Mouse (Mus musculus): ENCODE data around the gene Clcf1. TPM values are rescaled to one million over a fixed set of nuclear protein-coding genes. Genes with fewer than 3 reads are reported as not detected.

Clcf1 gene
- polyA plus RNA-seq, 1 experiment = not detected

DNA sequence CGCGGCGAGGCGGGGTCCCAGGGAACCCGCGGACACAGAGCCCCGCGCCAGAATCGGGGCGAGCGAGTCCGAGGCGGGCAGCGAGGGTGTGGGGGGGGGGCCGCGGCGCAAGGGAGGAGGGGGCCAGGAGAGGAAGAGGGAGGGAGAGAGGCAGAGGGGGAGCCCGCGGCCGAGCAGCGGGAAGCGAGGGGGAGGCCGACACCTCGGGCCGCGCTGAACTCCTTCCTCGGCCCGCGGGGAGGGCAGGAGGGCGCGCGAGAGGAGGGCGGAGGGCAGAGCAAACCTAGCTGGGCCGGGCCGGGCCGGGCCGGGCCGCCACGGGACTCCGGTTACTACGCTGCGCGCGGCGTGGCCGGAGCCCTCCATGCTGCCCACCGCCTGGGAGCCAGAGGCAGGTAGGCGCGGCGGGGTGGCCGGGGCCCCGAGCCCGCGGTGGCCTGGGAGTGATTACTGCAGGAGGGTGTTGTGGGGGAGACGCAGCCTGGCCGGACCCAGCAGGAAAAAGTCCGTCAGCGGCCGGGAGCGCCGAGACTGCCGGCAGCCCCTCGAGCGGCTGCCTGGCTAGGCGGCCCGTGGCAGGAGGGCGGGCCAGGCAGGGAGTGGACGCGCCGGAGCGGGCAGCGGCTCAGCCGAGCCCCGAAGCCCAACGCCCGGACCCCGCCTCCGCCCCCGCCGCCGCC lies 873 bp downstream of the Clcf1 start:
- Histone ChIP-seq H3K4me3 (ENCODE audit: insufficient read depth, low read depth, low read length) (peak overlapping the region; percentile 49), H3K27ac (ENCODE audit: insufficient read depth, low read depth, low read length) (no peak overlapping the region), H3K4me1 (ENCODE audit: control insufficient read depth, insufficient read depth, low read length) (peaks cover 28% of the 10 kb centered on the region)
- under 1% methylated on average over 64 of the region's 81 CpGs for WGBS
- TF ChIP-seq POLR2A (IDR thresholded peaks at IDR 0.05; ENCODE audit: insufficient read depth, low read depth, low read length) = no peak
- no peak for TF ChIP-seq CTCF (IDR thresholded peaks at IDR 0.05; ENCODE audit: insufficient read depth, low read depth, low read length)

DNA sequence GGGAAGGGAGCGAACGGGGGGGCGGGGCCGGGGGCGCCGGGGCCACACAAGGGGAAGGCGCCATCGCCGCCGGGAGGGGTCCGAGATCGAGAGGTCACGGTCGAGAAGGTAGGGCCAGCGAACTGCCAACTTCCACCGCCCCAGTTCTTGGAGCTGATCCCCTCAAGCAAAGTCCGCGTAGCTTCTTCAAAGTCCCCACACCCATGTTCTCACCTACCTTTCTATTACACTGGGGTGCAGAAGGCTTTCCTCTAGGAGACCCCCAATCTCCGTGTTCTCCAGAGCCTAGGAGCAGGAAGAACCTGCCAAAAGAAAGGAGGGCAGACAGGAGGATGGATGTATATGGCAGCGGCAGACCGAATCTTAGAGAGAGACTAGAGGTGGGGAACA lies 1.4 kb downstream of the Clcf1 start:
- Histone ChIP-seq H3K27ac (ENCODE audit: insufficient read depth, low read depth, low read length) (no peak overlapping the region), H3K4me3 (ENCODE audit: insufficient read depth, low read depth, low read length) (0 out of 2 replicates have a peak overlapping the region, but pooled peaks have one; percentile 49), H3K4me1 (ENCODE audit: control insufficient read depth, insufficient read depth, low read length) (peaks cover 28% of the 10 kb centered on the region)
- 6% methylated on average over 21 of the region's 21 CpGs for WGBS
- no peak for TF ChIP-seq CTCF (IDR thresholded peaks at IDR 0.05; ENCODE audit: insufficient read depth, low read depth, low read length)
- no peak for TF ChIP-seq POLR2A (IDR thresholded peaks at IDR 0.05; ENCODE audit: insufficient read depth, low read depth, low read length)

DNA sequence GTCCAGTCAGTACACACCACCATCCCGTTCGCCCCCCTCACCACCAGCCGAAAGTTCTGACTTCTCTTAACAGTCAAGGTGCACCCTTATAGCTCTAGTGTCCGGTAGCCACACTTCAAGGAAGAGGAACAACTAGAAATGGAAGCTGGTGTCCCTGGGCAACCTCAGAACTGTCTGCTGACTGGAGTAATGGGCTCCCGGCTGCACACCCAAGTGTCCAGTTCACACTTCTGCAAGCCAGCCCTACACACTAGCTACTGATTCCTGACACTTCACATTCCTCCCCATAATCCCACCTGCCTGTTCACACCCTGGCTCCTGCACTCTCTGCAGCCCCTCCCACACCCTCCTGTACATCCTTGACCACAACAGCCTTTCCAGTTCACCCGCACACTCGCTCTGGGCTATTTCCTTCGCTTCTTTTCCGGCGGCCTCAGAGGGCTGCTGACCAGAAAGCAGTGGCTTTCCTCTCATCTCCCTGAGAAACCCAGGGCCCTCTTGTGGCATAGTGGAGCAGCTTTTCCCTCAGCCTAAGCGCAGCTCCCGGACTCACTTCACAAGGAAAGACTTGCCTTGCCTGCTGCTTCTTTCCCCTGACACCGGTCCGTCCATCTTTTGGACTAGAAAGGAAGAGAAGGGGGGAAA lies 2.1 kb downstream of the Clcf1 start:
- Histone ChIP-seq H3K4me3 (ENCODE audit: insufficient read depth, low read depth, low read length) (no peak overlapping the region), H3K27ac (ENCODE audit: insufficient read depth, low read depth, low read length) (no peak overlapping the region), H3K4me1 (ENCODE audit: control insufficient read depth, insufficient read depth, low read length) (peaks cover 33% of the 10 kb centered on the region)
- 33% methylated on average over 14 of the region's 14 CpGs for WGBS
- TF ChIP-seq CTCF (IDR thresholded peaks at IDR 0.05; ENCODE audit: insufficient read depth, low read depth, low read length) (no peak), POLR2A (IDR thresholded peaks at IDR 0.05; ENCODE audit: insufficient read depth, low read depth, low read length) (no peak)

DNA sequence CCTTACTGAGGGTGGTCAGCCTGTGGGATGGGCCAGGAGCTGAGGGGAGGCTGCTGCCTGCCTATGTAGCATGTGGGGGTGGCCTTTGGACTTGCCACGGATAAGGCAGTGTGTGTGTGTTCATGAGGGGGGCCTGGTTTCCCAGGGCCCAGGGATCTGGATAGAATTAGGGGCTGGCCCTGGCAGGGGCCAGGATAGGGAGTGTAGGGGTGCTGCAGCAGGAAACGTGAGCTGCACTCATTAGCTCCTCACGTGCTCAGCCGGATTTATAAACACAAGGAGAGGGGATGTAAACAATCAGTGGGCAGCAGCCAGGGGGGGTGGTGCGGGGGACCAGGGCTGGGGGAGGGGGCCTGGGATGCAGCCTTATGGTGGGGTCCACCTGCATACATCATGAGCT lies 3.1 kb downstream of the Clcf1 start:
- WGBS = 40% methylated on average over 5 of the region's 5 CpGs
- Histone ChIP-seq H3K4me3 (ENCODE audit: insufficient read depth, low read depth, low read length) (no peak overlapping the region), H3K27ac (ENCODE audit: insufficient read depth, low read depth, low read length) (no peak overlapping the region), H3K4me1 (ENCODE audit: control insufficient read depth, insufficient read depth, low read length) (peaks cover 33% of the 10 kb centered on the region)
- TF ChIP-seq CTCF (IDR thresholded peaks at IDR 0.05; ENCODE audit: insufficient read depth, low read depth, low read length) = no peak
- TF ChIP-seq POLR2A (IDR thresholded peaks at IDR 0.05; ENCODE audit: insufficient read depth, low read depth, low read length) = no peak

DNA sequence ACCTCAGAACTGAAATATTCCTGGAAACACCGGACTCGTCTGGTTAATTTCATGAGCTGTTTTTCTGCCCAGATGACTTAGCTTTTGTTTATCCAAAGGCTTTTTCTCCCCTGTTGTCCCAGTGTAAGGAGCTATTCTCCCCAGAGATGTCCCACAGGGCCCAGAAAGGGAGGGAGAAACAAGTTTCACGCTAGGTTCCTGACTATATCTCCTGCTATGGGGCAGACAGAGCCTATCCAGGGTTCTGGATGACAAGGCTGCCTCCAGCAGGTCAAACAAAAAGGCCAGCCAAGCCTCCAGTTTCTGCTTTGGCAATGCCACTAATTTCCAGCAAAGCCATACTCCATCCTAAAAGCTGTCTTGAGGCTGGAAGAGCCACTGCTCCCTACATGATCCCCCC lies 3.8 kb downstream of the Clcf1 start:
- TF ChIP-seq CTCF (IDR thresholded peaks at IDR 0.05; ENCODE audit: insufficient read depth, low read depth, low read length) = no peak

DNA sequence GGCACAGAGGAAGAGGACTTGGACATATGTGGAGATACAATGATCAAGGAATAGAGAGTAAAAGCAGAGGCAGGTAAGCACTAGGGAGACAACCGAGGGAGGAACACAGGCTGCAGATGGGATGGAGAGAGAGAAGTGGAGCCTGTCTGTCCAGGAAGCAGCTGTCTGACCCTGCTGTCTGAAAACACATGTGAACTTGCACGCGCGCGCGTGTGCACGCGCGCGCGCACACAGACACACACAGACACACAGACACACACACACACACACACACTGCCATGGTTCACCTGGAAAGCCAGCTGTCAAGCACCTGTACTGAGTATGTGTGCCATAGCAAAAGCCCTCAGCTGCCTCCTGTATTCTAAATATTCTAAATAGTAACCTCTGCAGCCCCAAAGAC lies 4.3 kb downstream of the Clcf1 start:
- H3K4me1 ChIP-seq (ENCODE audit: control insufficient read depth, insufficient read depth, low read length) = peaks cover 30% of the 10 kb centered on the region
- TF ChIP-seq CTCF (IDR thresholded peaks at IDR 0.05; ENCODE audit: insufficient read depth, low read depth, low read length) = no peak
- TF ChIP-seq POLR2A (IDR thresholded peaks at IDR 0.05; ENCODE audit: insufficient read depth, low read depth, low read length) = no peak
- WGBS = 90% methylated on average over 11 of the region's 11 CpGs
- H3K27ac ChIP-seq (ENCODE audit: insufficient read depth, low read depth, low read length) = no peak overlapping the region
- H3K4me3 ChIP-seq (ENCODE audit: insufficient read depth, low read depth, low read length) = no peak overlapping the region

More for the DNA sequence above, 3.8 kb downstream of the Clcf1 start:
- WGBS = 69% methylated on average over 3 of the region's 3 CpGs
- Histone ChIP-seq H3K4me1 (ENCODE audit: control insufficient read depth, insufficient read depth, low read length) (peaks cover 33% of the 10 kb centered on the region), H3K4me3 (ENCODE audit: insufficient read depth, low read depth, low read length) (no peak overlapping the region), H3K27ac (ENCODE audit: insufficient read depth, low read depth, low read length) (no peak overlapping the region)

DNA sequence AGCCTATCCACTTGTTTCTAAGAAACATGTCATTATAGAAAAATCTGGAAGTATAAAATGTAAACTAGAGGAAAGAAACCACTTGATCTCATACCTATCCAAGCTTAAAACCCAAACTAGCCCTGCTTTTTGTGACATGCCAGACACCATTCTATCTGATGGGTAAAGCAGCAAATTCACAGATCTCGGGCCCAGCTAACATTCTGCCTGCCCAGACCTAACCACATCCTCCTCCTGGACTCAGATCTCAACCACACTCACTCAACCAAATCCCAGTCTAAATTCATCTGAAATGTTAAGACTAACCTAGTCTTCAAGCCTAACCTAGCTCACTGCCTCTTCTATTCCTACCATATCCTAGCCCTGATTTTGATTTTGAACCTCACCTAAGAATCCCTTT lies 4.7 kb downstream of the Clcf1 start:
- WGBS = 93% methylated on average over 1 of the region's 1 CpGs
- H3K27ac ChIP-seq (ENCODE audit: insufficient read depth, low read depth, low read length) = no peak overlapping the region
- no peak overlapping the region for H3K4me3 ChIP-seq (ENCODE audit: insufficient read depth, low read depth, low read length)
- H3K4me1 ChIP-seq (ENCODE audit: control insufficient read depth, insufficient read depth, low read length) = peaks cover 25% of the 10 kb centered on the region
- TF ChIP-seq CTCF (IDR thresholded peaks at IDR 0.05; ENCODE audit: insufficient read depth, low read depth, low read length) (no peak), POLR2A (IDR thresholded peaks at IDR 0.05; ENCODE audit: insufficient read depth, low read depth, low read length) (no peak)

DNA sequence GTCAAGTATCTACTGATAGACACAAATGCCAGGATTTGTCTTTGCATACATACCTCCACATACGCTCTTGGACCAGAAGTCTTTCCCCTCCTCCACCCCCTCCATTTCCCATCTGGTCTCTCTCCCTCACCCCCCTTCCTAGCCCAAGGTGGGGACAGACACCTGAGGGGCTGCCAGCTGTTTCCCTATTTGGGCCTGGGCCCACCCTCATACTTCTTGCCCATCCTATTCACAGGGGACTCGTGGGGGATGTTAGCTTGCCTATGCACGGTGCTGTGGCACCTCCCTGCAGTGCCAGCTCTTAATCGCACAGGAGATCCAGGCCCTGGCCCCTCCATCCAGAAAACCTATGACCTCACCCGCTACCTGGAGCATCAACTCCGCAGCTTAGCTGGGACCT lies 5.9 kb downstream of the Clcf1 start:
- Histone ChIP-seq H3K4me3 (ENCODE audit: insufficient read depth, low read depth, low read length) (no peak overlapping the region), H3K4me1 (ENCODE audit: control insufficient read depth, insufficient read depth, low read length) (peaks cover 13% of the 10 kb centered on the region), H3K27ac (ENCODE audit: insufficient read depth, low read depth, low read length) (no peak overlapping the region)
- TF ChIP-seq POLR2A (IDR thresholded peaks at IDR 0.05; ENCODE audit: insufficient read depth, low read depth, low read length) (no peak), CTCF (IDR thresholded peaks at IDR 0.05; ENCODE audit: insufficient read depth, low read depth, low read length) (no peak)
- WGBS = 90% methylated on average over 6 of the region's 6 CpGs

DNA sequence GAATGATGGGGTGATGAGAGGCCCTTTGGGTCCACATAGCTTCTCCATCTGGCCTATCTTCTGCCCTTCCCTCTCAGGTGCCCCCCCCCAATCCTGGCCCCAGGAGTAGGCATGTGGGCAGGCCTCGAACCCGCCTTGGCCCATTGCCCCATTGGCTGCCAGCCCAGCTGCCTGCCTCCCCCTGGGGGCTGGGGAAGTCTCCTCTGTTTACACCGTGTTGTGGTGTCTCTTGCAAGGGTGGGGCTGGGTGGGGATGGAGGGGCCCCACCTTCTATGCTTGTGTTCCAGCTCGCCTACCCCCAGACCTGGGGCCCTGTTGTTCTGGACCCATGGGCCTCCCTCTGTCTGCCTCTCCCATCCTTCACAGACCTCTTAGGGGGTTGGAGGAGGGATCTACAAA lies 6.4 kb downstream of the Clcf1 start:
- TF ChIP-seq CTCF (IDR thresholded peaks at IDR 0.05; ENCODE audit: insufficient read depth, low read depth, low read length) = no peak
- TF ChIP-seq POLR2A (IDR thresholded peaks at IDR 0.05; ENCODE audit: insufficient read depth, low read depth, low read length) = no peak
- Histone ChIP-seq H3K4me1 (ENCODE audit: control insufficient read depth, insufficient read depth, low read length) (peaks cover 10% of the 10 kb centered on the region), H3K27ac (ENCODE audit: insufficient read depth, low read depth, low read length) (no peak overlapping the region), H3K4me3 (ENCODE audit: insufficient read depth, low read depth, low read length) (no peak overlapping the region)
- 44% methylated on average over 4 of the region's 4 CpGs for WGBS
